ENCODE assay signal across 8 mouse cellular contexts in the genomic region with DNA sequence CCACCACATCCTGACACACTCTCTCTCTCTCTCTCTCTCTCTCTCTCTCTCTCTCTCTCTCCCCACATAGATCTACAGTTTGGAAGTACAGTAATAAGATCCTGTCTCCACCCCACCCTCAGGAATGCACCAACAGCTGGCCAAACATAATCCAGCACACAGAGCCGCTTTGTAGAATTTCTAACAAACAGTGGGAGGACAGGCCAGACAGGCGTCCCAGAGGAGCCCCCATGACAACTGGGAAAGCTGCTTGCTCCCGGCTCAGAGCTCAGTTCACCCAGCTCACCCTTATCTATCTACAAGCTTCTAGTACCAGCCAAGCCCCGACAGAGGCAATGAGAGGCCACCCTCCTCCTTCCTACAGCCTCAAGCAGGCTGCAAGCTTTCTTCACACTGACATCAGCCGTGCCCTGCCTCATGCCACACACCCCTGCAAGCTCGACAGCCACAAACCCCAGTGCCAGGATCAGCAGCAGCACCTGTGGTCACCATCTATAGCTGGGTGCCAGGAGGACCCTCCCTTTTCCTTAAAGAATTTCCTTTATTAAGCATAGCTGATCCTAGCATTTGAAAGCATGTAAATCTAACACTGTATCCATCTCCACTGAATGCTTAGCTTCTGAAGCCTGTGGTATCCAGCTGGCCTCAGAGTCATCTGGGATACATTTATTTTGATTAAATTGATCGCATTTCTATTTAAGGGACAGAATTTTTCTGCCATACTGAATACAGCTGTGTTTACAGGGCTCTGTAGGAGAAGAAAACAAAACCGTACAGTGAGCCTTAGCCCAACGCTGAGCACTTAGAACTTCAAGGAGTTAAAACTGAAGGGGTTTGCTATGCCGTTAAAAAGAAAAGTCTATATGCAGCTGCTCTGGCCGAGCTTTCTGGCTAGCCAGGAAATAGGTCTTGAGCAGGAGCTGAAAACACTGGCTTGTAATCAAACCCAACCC.
DNase-seq lines count a peak whose midpoint lies in the region; ATAC-seq lines count a peak whose summit lies in the region.

No protein-coding gene starts in this region.

- H3K27ac ChIP-seq in liver, embryonic 16.5 days (ENCODE audit: low read length) = no peak overlapping the region; the same call in 1 of the 2 replicates
- H3K27ac ChIP-seq in neural tube, embryonic 11.5 days (ENCODE audit: low read depth, low read length) = peak overlapping the region; percentile 92

- peaks cover 13% of the 10 kb centered on the region for H3K27me3 ChIP-seq in liver, embryonic 16.5 days (ENCODE audit: control insufficient read depth, insufficient read depth, low read depth, low read length)
- H3K27me3 ChIP-seq in neural tube, embryonic 11.5 days (ENCODE audit: control insufficient read depth, insufficient read depth, low read length) = no peaks in the 10 kb centered on the region

- no peak overlapping the region for H3K9ac ChIP-seq in liver, embryonic 16.5 days (ENCODE audit: low read depth, low read length)
- peak overlapping the region; percentile 52 for H3K9ac ChIP-seq in neural tube, embryonic 11.5 days (ENCODE audit: low read length)

- H3K4me2 ChIP-seq in liver, embryonic 16.5 days (ENCODE audit: low read depth, low read length) = peak overlapping the region; percentile 40
- peak overlapping the region; percentile 39 for H3K4me2 ChIP-seq in neural tube, embryonic 11.5 days (ENCODE audit: low read depth)

- peak; percentile 23 for DNase-seq in CD4-positive helper T cell, adult 2 months (ENCODE audit: low read depth, low spot score)
- DNase-seq in cerebellum, adult 9-10 months = peak; percentile 39
- DNase-seq in heart, postnatal 4 days = peak; percentile 79
- DNase-seq in layer of hippocampus, adult 8-10 months (ENCODE audit: low spot score in 2 of 2) = peak; percentile 26 to 29
- peak; percentile 74 for DNase-seq in neural tube, embryonic 11.5 days (ENCODE audit: low spot score)
- DNase-seq in thymus, postnatal 0 days (ENCODE audit: low spot score) = peak; percentile 76

- H3K36me3 ChIP-seq in liver, embryonic 16.5 days (ENCODE audit: control insufficient read depth, insufficient read depth) = no peaks in the 10 kb centered on the region
- H3K36me3 ChIP-seq in neural tube, embryonic 11.5 days (ENCODE audit: control insufficient read depth, insufficient read depth, low read length) = no peaks in the 10 kb centered on the region

- ATAC-seq in frontal cortex, adult (ENCODE audit: low TSS enrichment) = peak; percentile 36
- peak; percentile 52; the same call in 1 of the 2 replicates for ATAC-seq in liver, embryonic 16.5 days (ENCODE audit: low read depth)
- no peak for ATAC-seq in neural tube, embryonic 11.5 days (ENCODE audit: insufficient read depth, low FRiP score, low TSS enrichment)

- peaks cover 3% of the 10 kb centered on the region for H3K4me1 ChIP-seq in liver, embryonic 16.5 days (ENCODE audit: control insufficient read depth, low read depth, low read length)
- peaks cover 33% of the 10 kb centered on the region for H3K4me1 ChIP-seq in neural tube, embryonic 11.5 days (ENCODE audit: control insufficient read depth, insufficient read depth, low read length)

- no peak overlapping the region for H3K4me3 ChIP-seq in liver, embryonic 16.5 days (ENCODE audit: low read depth, low read length)
- H3K4me3 ChIP-seq in neural tube, embryonic 11.5 days (ENCODE audit: low read depth, low read length) = no peak overlapping the region

- 22% methylated on average over 11 of the region's 11 CpGs for WGBS in liver, embryonic 16.5 days (ENCODE audit: insufficient replicate concordance)
- WGBS in neural tube, embryonic 11.5 days = 16% methylated on average over 11 of the region's 11 CpGs

- no peaks in the 10 kb centered on the region for H3K9me3 ChIP-seq in liver, embryonic 16.5 days (replicated peaks; ENCODE audit: control insufficient read depth, low read length)
- no peaks in the 10 kb centered on the region for H3K9me3 ChIP-seq in neural tube, embryonic 11.5 days (ENCODE audit: control insufficient read depth, low read length)

Comparison
In these comparisons a context has a peak if more than half of its experiments do, and no peak if none do; other contexts are left out.
1. DNase-seq: peak in every context shown above with its lines; median percentile 79 in heart, postnatal 4 days; 76 in thymus, postnatal 0 days; 74 in neural tube, embryonic 11.5 days; 39 in cerebellum, adult 9-10 months; 28 in layer of hippocampus, adult 8-10 months; 23 in CD4-positive helper T cell, adult 2 months.